Mouse (Mus musculus) hindbrain, embryonic 16.5 days (tissue): ENCODE measurements around the gene Gm14325. TPM values are rescaled to one million over a fixed set of nuclear protein-coding genes. Genes with fewer than 3 reads are reported as not detected.

ENCODE experiments used
- polyA plus RNA-seq: library from polyadenylated mRNA; unstranded; fragments of >200 nt; fragmentation: Nextera tagmentation; extraction: Ambion mirVana; gene quantifications from 2 replicates; pipeline ENCODE4 v1.2.1, GENCODE M21; 2015

The Gm14325 gene
- polyA plus RNA-seq, 1 experiment from 2014 or later = 46.4 TPM

Other genes with a start within 250 kb of the Gm14325 start
- gene Gm14322, start 81.0 kb downstream of the Gm14325 start, polyA plus RNA-seq = 8.2 and 9.2 TPM in 2 replicates
- 2.2 and 3.0 TPM in 2 replicates for gene Gm14327, start 56.8 kb upstream of the Gm14325 start, polyA plus RNA-seq
- gene Zfp972, start 85.3 kb upstream of the Gm14325 start, polyA plus RNA-seq = 0.41 and 0.75 TPM in 2 replicates
- 16.9 and 20.3 TPM in 2 replicates for gene Gm14326, start 117.0 kb upstream of the Gm14325 start, polyA plus RNA-seq
- gene Zfp971, start 182.9 kb upstream of the Gm14325 start, polyA plus RNA-seq = 11.3 and 11.7 TPM in 2 replicates
- 18.6 and 20.9 TPM in 2 replicates for gene Zfp931, start 238.1 kb upstream of the Gm14325 start, polyA plus RNA-seq